Mouse (Mus musculus) lung, postnatal 0 days (tissue): Measurements from ENCODE around the gene Abcb9. TPM values are rescaled to one million over a fixed set of nuclear protein-coding genes. Genes with fewer than 3 reads are reported as not detected.
A peak's percentile ranks its signal among the peaks of the same experiment; 100 is the strongest.

Experiments used
- ATAC-seq: fragments of 200-750 bp; cut with Nextera tagmentation; 2 replicates; pipeline ENCODE4 v1.8.0; 2017; ENCODE audit warnings: moderate library complexity
- DNase-seq: peaks from one replicate; pipeline ENCODE4 v3.0.0-alpha.2; 2016; ENCODE audit warnings: low spot score
- H3K27ac ChIP-seq: fragments of 300-500 bp; sonication (generic); 2 replicates; pipeline ENCODE4 v1.5.1; 2014; ENCODE audit warnings: antibody characterized with exemption, mild to moderate bottlenecking, low read length, mixed read lengths
- H3K27me3 ChIP-seq: fragments of 300-500 bp; sonication (generic); replicated peaks from 2 replicates; pipeline ENCODE4 v1.6.1; 2014; ENCODE audit warnings: low read length, mixed read lengths; ENCODE audit not compliant: insufficient read depth
- H3K36me3 ChIP-seq: fragments of 300-500 bp; sonication (generic); 2 replicates; pipeline ENCODE4 v1.6.1; 2014; ENCODE audit warnings: low read length, mixed read lengths; ENCODE audit not compliant: insufficient read depth
- H3K4me1 ChIP-seq: fragments of 300-500 bp; sonication (generic); 2 replicates; pipeline ENCODE4 v1.6.1; 2014; ENCODE audit warnings: antibody characterized with exemption, low read depth, low read length, mixed read lengths; ENCODE audit not compliant: insufficient read depth
- H3K4me2 ChIP-seq: fragments of 300-500 bp; sonication (generic); replicated peaks from 2 replicates; pipeline ENCODE4 v1.6.1; 2014; ENCODE audit warnings: low read depth, mild to moderate bottlenecking, low read length, moderate library complexity, mixed read lengths
- H3K4me3 ChIP-seq: fragments of 300-500 bp; sonication (generic); 2 replicates; pipeline ENCODE4 v1.5.1; 2014; ENCODE audit warnings: low read depth, low read length
- H3K9ac ChIP-seq: fragments of 300-500 bp; sonication (generic); replicated peaks from 2 replicates; pipeline ENCODE4 v1.6.1; 2014; ENCODE audit warnings: low read depth, mild to moderate bottlenecking
- H3K9me3 ChIP-seq: fragments of 300-500 bp; sonication (generic); 2 replicates; pipeline ENCODE4 v1.6.1; 2016; ENCODE audit warnings: low read length, mixed read lengths
- CTCF ChIP-seq: IDR thresholded peaks from 2 replicates; pipeline ENCODE4 v1.5.1; 2016; ENCODE audit warnings: antibody characterized with exemption, mild to moderate bottlenecking
- EP300 ChIP-seq: IDR thresholded peaks from 2 replicates; pipeline ENCODE4 v1.6.1; 2016; ENCODE audit warnings: antibody characterized with exemption, mild to moderate bottlenecking, control low read depth
- WGBS: fragments of 180-500 bp; shearing (Covaris S2); extraction: QIAGEN DNeasy Blood & Tissue Kit; methylation state at CpG from one replicate; pipeline ENCODE4 v1.1.7; 2014; 5-methylcytosine and 5-hydroxymethylcytosine counted together
- polyA plus RNA-seq: library from polyadenylated mRNA; unstranded; fragments of >200 nt; fragmentation: Nextera tagmentation; extraction: Ambion mirVana; gene quantifications from 2 replicates; pipeline ENCODE4 v1.2.1, GENCODE M21; 2015

The Abcb9 gene
- polyA plus RNA-seq, 1 experiment from 2014 or later = 2.6 TPM

DNA sequence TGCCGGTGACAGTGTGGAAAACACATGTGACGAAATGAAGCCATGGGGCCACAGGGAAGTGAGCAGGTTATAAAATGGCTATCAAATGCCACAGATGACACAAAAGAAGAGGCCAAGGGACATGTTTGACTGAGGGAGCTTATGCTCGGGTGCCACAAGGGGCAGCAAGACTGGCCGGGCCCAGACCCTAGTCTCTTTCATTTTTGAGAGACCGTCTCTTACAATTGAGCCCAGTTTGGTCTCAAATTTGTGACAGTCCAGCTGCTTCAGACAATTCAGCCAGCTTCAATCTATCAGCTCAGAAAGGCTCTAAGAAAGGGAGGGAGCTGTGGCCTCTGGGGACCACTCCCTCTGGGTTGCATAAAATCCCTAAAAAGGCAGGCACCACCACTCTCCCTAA lies 69.0 kb downstream of the Abcb9 start:
- H3K4me1 ChIP-seq = peaks cover 27% of the 10 kb centered on the region; the same call in 1 of the 2 replicates
- no peak overlapping the region for H3K9ac ChIP-seq

DNA sequence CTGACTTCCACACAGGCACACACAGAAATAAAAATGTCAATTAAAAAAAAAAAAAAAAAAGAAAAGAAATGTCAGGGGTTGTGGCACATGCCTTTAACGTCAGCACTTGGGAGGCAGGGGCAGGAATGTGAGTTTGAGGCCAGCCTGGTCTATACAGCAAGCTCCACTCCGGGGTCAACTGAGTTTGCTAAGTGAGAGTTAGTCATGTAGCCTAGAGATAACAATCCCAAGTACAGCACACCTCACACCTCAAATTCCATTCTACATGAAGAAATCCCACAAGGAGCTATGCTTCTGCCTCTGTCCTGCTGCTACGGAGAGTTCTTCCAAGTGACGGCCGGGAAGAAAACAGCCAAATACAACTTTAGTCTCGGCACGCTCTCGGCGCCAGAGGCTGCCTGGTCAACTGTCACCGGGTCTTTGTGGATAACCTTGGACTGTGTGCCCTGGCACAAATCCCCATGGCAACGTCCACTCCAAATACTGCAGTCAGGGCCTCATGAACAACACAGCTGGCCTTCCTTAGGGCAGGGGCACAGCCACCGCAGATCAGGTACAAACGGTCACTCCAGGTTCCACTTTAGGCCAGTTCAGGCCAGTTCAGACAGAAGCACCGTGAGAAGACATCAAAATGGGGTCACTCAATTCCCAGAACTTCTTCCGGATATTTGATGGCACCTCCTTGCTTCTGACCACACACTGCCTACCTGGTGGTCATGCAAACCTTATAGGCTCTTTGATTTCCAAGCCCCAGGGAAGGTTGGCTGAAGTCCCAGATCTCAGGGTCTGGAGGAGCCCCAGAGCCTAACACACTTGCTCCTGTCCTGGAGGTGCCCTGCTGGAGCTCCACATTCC lies 69.8 kb downstream of the Abcb9 start:
- H3K27ac ChIP-seq = peak overlapping the region; percentile 69
- WGBS = 72% methylated on average over 15 of the region's 15 CpGs
- H3K4me2 ChIP-seq = no peak overlapping the region
- ATAC-seq (peak; percentile 70), DNase-seq (peak; percentile 60)
- peak; percentile 28; the same call in 1 of the 2 replicates for TF ChIP-seq EP300
- TF ChIP-seq CTCF = no peak
- no peaks in the 10 kb centered on the region for H3K9me3 ChIP-seq
- peaks cover 30% of the 10 kb centered on the region; the same call in 1 of the 2 replicates for H3K4me1 ChIP-seq
- no peak overlapping the region for H3K4me3 ChIP-seq
- H3K36me3 ChIP-seq = no peaks in the 10 kb centered on the region
- H3K27me3 ChIP-seq = no peaks in the 10 kb centered on the region
- H3K9ac ChIP-seq = no peak overlapping the region

More for the DNA sequence above, 69.0 kb downstream of the Abcb9 start:
- Histone ChIP-seq H3K27ac (peak overlapping the region; percentile 69; the same call in 1 of the 2 replicates), H3K4me3 (no peak overlapping the region), H3K36me3 (no peaks in the 10 kb centered on the region), H3K4me2 (no peak overlapping the region), H3K27me3 (no peaks in the 10 kb centered on the region), H3K9me3 (no peaks in the 10 kb centered on the region)
- TF ChIP-seq EP300 = no peak
- DNase-seq (peak; percentile 43), ATAC-seq (no peak)
- WGBS = 68% methylated on average over 5 of the region's 5 CpGs

DNA sequence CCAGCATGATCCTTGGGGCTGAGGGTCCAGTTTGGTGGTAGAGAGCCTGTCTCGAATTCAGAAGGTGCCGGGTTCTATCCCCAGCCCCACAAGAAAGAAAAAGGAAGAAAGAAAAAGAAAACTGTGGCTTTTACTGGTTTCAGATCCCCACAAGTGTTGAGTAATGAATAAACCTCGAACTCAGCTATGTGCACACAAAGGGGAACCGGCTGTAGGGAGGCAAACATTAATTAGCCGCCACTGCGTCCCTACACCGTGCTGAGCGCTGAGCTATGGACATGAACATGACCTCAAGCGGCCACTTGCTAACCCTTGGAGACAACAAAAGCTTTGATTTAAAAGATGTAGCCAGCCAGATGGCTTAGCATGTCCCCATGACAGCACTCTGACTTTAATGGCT lies 70.5 kb downstream of the Abcb9 start:
- no peak for ATAC-seq
- H3K36me3 ChIP-seq = no peaks in the 10 kb centered on the region
- no peak overlapping the region for H3K4me3 ChIP-seq
- no peak for TF ChIP-seq CTCF
- no peak for TF ChIP-seq EP300
- no peaks in the 10 kb centered on the region for H3K27me3 ChIP-seq
- no peaks in the 10 kb centered on the region for H3K9me3 ChIP-seq
- H3K4me2 ChIP-seq = no peak overlapping the region
- 64% methylated on average over 9 of the region's 9 CpGs for WGBS
- H3K4me1 ChIP-seq = peaks cover 34% of the 10 kb centered on the region; the same call in 1 of the 2 replicates
- DNase-seq = peak; percentile 49
- H3K9ac ChIP-seq = no peak overlapping the region
- H3K27ac ChIP-seq = peak overlapping the region; percentile 69

DNA sequence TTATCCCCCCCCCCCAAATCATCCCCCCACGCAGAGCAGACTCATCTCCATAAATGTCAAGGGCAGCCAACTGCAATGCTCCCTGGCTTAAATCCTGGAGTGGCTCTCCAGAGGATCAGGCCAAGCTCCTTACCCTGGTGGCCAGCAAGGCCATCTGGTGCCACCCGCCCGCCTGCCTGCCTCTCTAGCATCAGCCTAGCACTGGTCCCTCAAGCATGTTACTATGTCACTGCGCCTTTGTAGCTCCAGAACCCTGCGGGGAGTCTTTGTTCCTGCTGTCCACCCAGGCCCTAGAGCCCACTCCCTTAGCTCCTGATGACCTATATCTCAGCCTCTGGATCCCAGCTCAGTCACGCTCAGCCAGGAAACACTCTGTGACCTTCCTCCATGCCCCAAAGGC lies 70.9 kb downstream of the Abcb9 start:
- H3K4me1 ChIP-seq = peaks cover 34% of the 10 kb centered on the region; the same call in 1 of the 2 replicates
- H3K27ac ChIP-seq = peak overlapping the region; percentile 69

DNA sequence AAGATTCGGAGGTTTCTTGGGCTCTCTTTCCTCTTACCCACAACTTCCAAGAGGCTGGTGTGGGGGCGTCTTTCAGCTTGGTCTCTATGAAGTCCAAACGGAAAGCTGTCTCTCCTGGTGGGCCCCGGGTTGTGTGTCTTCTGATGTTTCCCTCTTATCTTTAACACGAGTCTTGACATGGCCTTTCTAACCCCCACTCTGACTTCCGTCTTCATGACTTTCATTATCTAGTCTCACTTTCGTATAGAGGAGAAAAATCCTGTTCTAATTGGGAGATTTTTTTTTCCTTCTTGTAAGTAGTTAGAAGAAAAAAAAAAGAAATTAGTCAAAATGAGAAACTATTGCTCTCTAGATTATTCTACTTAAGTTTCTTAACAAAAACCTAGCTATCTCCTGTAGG lies 73.2 kb downstream of the Abcb9 start:
- no peak overlapping the region for H3K9ac ChIP-seq
- H3K4me1 ChIP-seq = peaks cover 43% of the 10 kb centered on the region; the same call in 1 of the 2 replicates
- peak overlapping the region; percentile 75; the same call in 1 of the 2 replicates for H3K27ac ChIP-seq
- no peak overlapping the region for H3K4me3 ChIP-seq
- no peak for DNase-seq
- H3K4me2 ChIP-seq = no peak overlapping the region
- no peaks in the 10 kb centered on the region for H3K9me3 ChIP-seq
- H3K27me3 ChIP-seq = no peaks in the 10 kb centered on the region
- TF ChIP-seq CTCF = no peak
- no peak for TF ChIP-seq EP300
- WGBS = 55% methylated on average over 7 of the region's 7 CpGs
- H3K36me3 ChIP-seq = no peaks in the 10 kb centered on the region
- ATAC-seq = no peak

More for the DNA sequence above, 70.9 kb downstream of the Abcb9 start:
- Histone ChIP-seq H3K27me3 (no peaks in the 10 kb centered on the region), H3K9me3 (no peaks in the 10 kb centered on the region), H3K4me2 (no peak overlapping the region), H3K9ac (no peak overlapping the region), H3K36me3 (no peaks in the 10 kb centered on the region), H3K4me3 (no peak overlapping the region)
- 77% methylated on average over 6 of the region's 6 CpGs for WGBS
- DNase-seq (no peak), ATAC-seq (no peak)
- TF ChIP-seq EP300 = no peak
- TF ChIP-seq CTCF = no peak

DNA sequence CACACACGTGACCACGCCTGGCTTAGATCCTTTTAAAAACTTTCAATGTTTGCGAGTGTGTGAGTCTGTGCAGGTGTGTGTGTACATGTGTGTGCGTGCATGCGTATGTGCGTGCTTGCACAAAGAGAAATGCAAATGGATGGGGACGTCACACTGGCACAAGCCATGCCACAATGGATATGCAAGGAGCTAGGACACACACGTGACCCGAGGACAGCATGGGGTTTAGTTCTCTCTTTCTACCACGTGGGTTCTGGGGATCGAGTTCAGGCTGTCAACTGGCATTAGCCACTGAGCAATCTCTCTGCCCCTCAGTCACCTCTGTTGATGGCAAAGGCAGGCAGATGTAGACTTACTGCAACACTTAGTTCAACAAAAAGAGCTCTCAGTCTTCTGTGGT lies 73.9 kb downstream of the Abcb9 start:
- peak overlapping the region; percentile 75 for H3K27ac ChIP-seq
- no peak overlapping the region for H3K9ac ChIP-seq
- no peak overlapping the region for H3K4me2 ChIP-seq
- no peak for DNase-seq
- peaks cover 46% of the 10 kb centered on the region; the same call in 1 of the 2 replicates for H3K4me1 ChIP-seq
- H3K36me3 ChIP-seq = no peaks in the 10 kb centered on the region
- H3K4me3 ChIP-seq = no peak overlapping the region
- WGBS = 78% methylated on average over 11 of the region's 11 CpGs
- ATAC-seq = no peak
- no peaks in the 10 kb centered on the region for H3K9me3 ChIP-seq
- TF ChIP-seq CTCF (no peak), EP300 (no peak)
- H3K27me3 ChIP-seq = no peaks in the 10 kb centered on the region
